Mouse (Mus musculus) right cerebral cortex, postnatal 25 days (tissue): ENCODE measurements around the gene Rere.

Source experiments
- DNase-seq: peaks from one replicate; pipeline ENCODE4 v3.0.0; 2022

Gene Rere

GRCm38 (mm10) chr4:150394091-150394490, 112.6 kb downstream of the Rere start:
- no peak for DNase-seq

GRCm38 (mm10) chr4:150396339-150396738, 114.9 kb downstream of the Rere start:
- DNase-seq, result no peak

- DNase-seq, result no peak
These were observed 115.6 kb downstream of the Rere start for GRCm38 (mm10) chr4:150396826-150397620.

- DNase-seq, result no peak
These were observed 117.6 kb downstream of the Rere start for GRCm38 (mm10) chr4:150399032-150399431.

- no peak for DNase-seq
These were observed 120.6 kb downstream of the Rere start for GRCm38 (mm10) chr4:150401830-150402607.

GRCm38 (mm10) chr4:150402608-150402985, 121.2 kb downstream of the Rere start:
- no peak for DNase-seq

GRCm38 (mm10) chr4:150403941-150404340, 122.5 kb downstream of the Rere start:
- DNase-seq, result no peak

- no peak for DNase-seq
These were observed 123.1 kb downstream of the Rere start for GRCm38 (mm10) chr4:150404583-150404982.

GRCm38 (mm10) chr4:150405786-150406185, 124.3 kb downstream of the Rere start:
- no peak for DNase-seq

GRCm38 (mm10) chr4:150406320-150406719, 124.9 kb downstream of the Rere start:
- no peak for DNase-seq

- no peak for DNase-seq
These were observed 125.4 kb downstream of the Rere start for GRCm38 (mm10) chr4:150406821-150407220.

- DNase-seq, result no peak
These were observed 132.8 kb downstream of the Rere start for GRCm38 (mm10) chr4:150414296-150414695.

GRCm38 (mm10) chr4:150414759-150415158, 133.3 kb downstream of the Rere start:
- no peak for DNase-seq

- no peak for DNase-seq
These were observed 134.0 kb downstream of the Rere start for GRCm38 (mm10) chr4:150415227-150415969.

GRCm38 (mm10) chr4:150420576-150421263, 139.3 kb downstream of the Rere start:
- no peak for DNase-seq

GRCm38 (mm10) chr4:150426098-150426879, 144.8 kb downstream of the Rere start:
- DNase-seq, result no peak

- no peak for DNase-seq
These were observed 145.5 kb downstream of the Rere start for GRCm38 (mm10) chr4:150426880-150427476.

- DNase-seq, result no peak
These were observed 147.3 kb downstream of the Rere start for GRCm38 (mm10) chr4:150428762-150429161.

- no peak for DNase-seq
These were observed 152.6 kb downstream of the Rere start for GRCm38 (mm10) chr4:150433827-150434574.

GRCm38 (mm10) chr4:150435590-150435989, 154.1 kb downstream of the Rere start:
- DNase-seq, result no peak

- DNase-seq, result no peak
These were observed 157.2 kb downstream of the Rere start for GRCm38 (mm10) chr4:150438621-150439020.
